Mouse (Mus musculus) Patski (cell line): Measurements from ENCODE around the gene Eif2d. TPM values are rescaled to one million over a fixed set of nuclear protein-coding genes. Genes with fewer than 3 reads are reported as not detected.

Experiments used
- ATAC-seq: fragments of 100-300 bp; one replicate; pipeline ENCODE4 v1.8.0; 2021
- CTCF ChIA-PET: fragments of 350-600 bp; sonication (Branson Sonifier 250); formaldehyde crosslinking; loops from one replicate; lab custom pipeline; 2022; ENCODE audit warnings: inconsistent platforms; lab: Charles Lee
- POLR2A ChIA-PET: fragments of 350-600 bp; sonication (Branson Sonifier 250); formaldehyde crosslinking; loops from one replicate; lab custom pipeline; 2022; ENCODE audit warnings: antibody characterized with exemption, inconsistent platforms; lab: Charles Lee
- DNase-seq: peaks from one replicate; pipeline ENCODE4 v3.0.0-alpha.2; 2011; ENCODE audit warnings: low read depth, low spot score
- H3K27me3 ChIP-seq: fragments of 371-371 bp; one replicate; pipeline ENCODE4 v1.5.1; 2021
- CTCF ChIP-seq: fragments of 100-300 bp; IDR thresholded peaks from one replicate; pipeline ENCODE4 v1.5.1; 2021
- in situ Hi-C: fragments of 300-500 bp; cut with MboI; formaldehyde crosslinking; loops from 3 replicates; pipeline ENCODE4 v1.11.1; 2018; ENCODE audit warnings: low pct_unique_long_range_greater_than_20kb, mixed read lengths
- polyA plus RNA-seq: library from polyadenylated mRNA; unstranded; gene quantifications from one replicate; pipeline ENCODE4 v1.2.3, GENCODE M21; 2021

Gene Eif2d
- polyA plus RNA-seq, 1 experiment from 2014 or later = 53.8 TPM

GRCm38 (mm10) chr1:131161091-131161490, 8.1 kb downstream of the Eif2d start:
- no peak for TF ChIP-seq CTCF
- no peaks in the 10 kb centered on the region for H3K27me3 ChIP-seq
- ChIA-PET POLR2A (no interaction called here), CTCF (interaction anchor here (4.3 kb wide), 1 partner anchor 45 kb away, joined by 15 read pairs; no protein-coding TSS in a partner anchor)
- no peak for DNase-seq
- ATAC-seq = no peak
- in situ Hi-C loops = no loop called here

- DNase-seq = no peak
- CTCF ChIA-PET = interaction anchor here (1.0 to 1.4 kb wide), 2 partner anchors 9 to 17 kb away, joined by 3 read pairs; no protein-coding TSS in a partner anchor
- no peak for ATAC-seq
- TF ChIP-seq CTCF = no peak
- POLR2A ChIA-PET = interaction anchor here (1.2 kb wide), 1 partner anchor 11 kb away, joined by 4 read pairs; the partner anchor contains the start of gene Eif2d
- no peaks in the 10 kb centered on the region for H3K27me3 ChIP-seq
- in situ Hi-C loops = no loop called here
Measured at GRCm38 (mm10) chr1:131164427-131164826, 11.4 kb downstream of the Eif2d start.

- TF ChIP-seq CTCF = no peak
- ChIA-PET POLR2A (interaction anchor here (0.8 to 1.3 kb wide), 2 partner anchors 14 to 27 kb away, joined by 3 read pairs; no protein-coding TSS in a partner anchor), CTCF (interaction anchor here (1.7 kb wide), 1 partner anchor 16 kb away, joined by 5 read pairs; no protein-coding TSS in a partner anchor)
- DNase-seq (no peak), ATAC-seq (no peak)
- H3K27me3 ChIP-seq = no peaks in the 10 kb centered on the region
- in situ Hi-C loops = no loop called here
Measured at GRCm38 (mm10) chr1:131167612-131168011, 14.6 kb downstream of the Eif2d start.

- in situ Hi-C loops = no loop called here
- H3K27me3 ChIP-seq = no peaks in the 10 kb centered on the region
- TF ChIP-seq CTCF = no peak
- ATAC-seq (no peak), DNase-seq (no peak)
- ChIA-PET POLR2A (no interaction called here), CTCF (interaction anchor here (1.3 to 1.4 kb wide), 2 partner anchors 9 to 58 kb away, joined by 3 to 4 read pairs; no protein-coding TSS in a partner anchor)
Measured at GRCm38 (mm10) chr1:131173001-131173400, 20.0 kb downstream of the Eif2d start.

GRCm38 (mm10) chr1:131173809-131174208, 20.8 kb downstream of the Eif2d start:
- ChIA-PET CTCF (interaction anchor here (1.3 to 1.4 kb wide), 2 partner anchors 8 to 58 kb away, joined by 3 to 4 read pairs; no protein-coding TSS in a partner anchor), POLR2A (no interaction called here)
- in situ Hi-C loops = no loop called here
- H3K27me3 ChIP-seq = no peaks in the 10 kb centered on the region
- TF ChIP-seq CTCF = no peak
- no peak for ATAC-seq
- no peak for DNase-seq

- ATAC-seq (no peak), DNase-seq (no peak)
- ChIA-PET CTCF (interaction anchor here (1.3 to 3.9 kb wide), 3 partner anchors 8 to 86 kb away, joined by 3 to 12 read pairs (median 4); no protein-coding TSS in a partner anchor), POLR2A (no interaction called here)
- H3K27me3 ChIP-seq = no peaks in the 10 kb centered on the region
- in situ Hi-C loops = no loop called here
- no peak for TF ChIP-seq CTCF
Measured at GRCm38 (mm10) chr1:131174299-131174861, 21.4 kb downstream of the Eif2d start.

- POLR2A ChIA-PET = no interaction called here
- in situ Hi-C loops = no loop called here
- DNase-seq = no peak
- TF ChIP-seq CTCF = no peak
- H3K27me3 ChIP-seq = no peaks in the 10 kb centered on the region
- CTCF ChIA-PET = interaction anchor here (3.9 kb wide), 1 partner anchor 85 kb away, joined by 12 read pairs; no protein-coding TSS in a partner anchor
- no peak for ATAC-seq
Measured at GRCm38 (mm10) chr1:131175189-131175588, 22.2 kb downstream of the Eif2d start.

- in situ Hi-C loops = no loop called here
- H3K27me3 ChIP-seq = no peaks in the 10 kb centered on the region
- POLR2A ChIA-PET = interaction anchor here (1.0 kb wide), 1 partner anchor 69 kb away, joined by 3 read pairs; the partner anchor contains the start of gene Rassf5
- TF ChIP-seq CTCF = no peak
- DNase-seq (no peak), ATAC-seq (no peak)
- CTCF ChIA-PET = interaction anchor here (1.0 to 3.9 kb wide), 4 partner anchors 10 to 95 kb away, joined by 3 to 12 read pairs (median 3); no protein-coding TSS in a partner anchor
Measured at GRCm38 (mm10) chr1:131175819-131176218, 22.8 kb downstream of the Eif2d start.

- POLR2A ChIA-PET = no interaction called here
- TF ChIP-seq CTCF = no peak
- in situ Hi-C loops = no loop called here
- no peak for ATAC-seq
- CTCF ChIA-PET = interaction anchor here (0.9 to 3.9 kb wide), 4 partner anchors 69 to 89 kb away, joined by 3 to 12 read pairs (median 4); no protein-coding TSS in a partner anchor
- no peaks in the 10 kb centered on the region for H3K27me3 ChIP-seq
- DNase-seq = no peak
Measured at GRCm38 (mm10) chr1:131177249-131177648, 24.3 kb downstream of the Eif2d start.

- ChIA-PET POLR2A (no interaction called here), CTCF (interaction anchor here (0.9 to 3.9 kb wide), 2 partner anchors 69 to 82 kb away, joined by 3 to 12 read pairs; no protein-coding TSS in a partner anchor)
- in situ Hi-C loops = no loop called here
- H3K27me3 ChIP-seq = no peaks in the 10 kb centered on the region
- no peak for DNase-seq
- ATAC-seq = no peak
- TF ChIP-seq CTCF = no peak
Measured at GRCm38 (mm10) chr1:131178083-131178482, 25.1 kb downstream of the Eif2d start.

GRCm38 (mm10) chr1:131180386-131180785, 27.4 kb downstream of the Eif2d start:
- ATAC-seq (no peak), DNase-seq (no peak)
- ChIA-PET POLR2A (no interaction called here), CTCF (interaction anchor here (0.7 to 3.3 kb wide), 7 partner anchors 13 to 81 kb away, joined by 3 to 34 read pairs (median 10); no protein-coding TSS in a partner anchor)
- in situ Hi-C loops = loop anchor here (5.0 kb wide), 1 partner anchor 82 kb away; no protein-coding TSS in a partner anchor
- TF ChIP-seq CTCF = no peak
- no peaks in the 10 kb centered on the region for H3K27me3 ChIP-seq
